Mouse (Mus musculus): ENCODE data around the gene Gm5662. TPM values are rescaled to one million over a fixed set of nuclear protein-coding genes. Genes with fewer than 3 reads are reported as not detected.
"Not testable (repeated sequence)": the region's sequence is repeated elsewhere in the genome, so short reads cannot be mapped to it uniquely, and the experiment has no call there.

Gene Gm5662
- polyA plus RNA-seq (2015; fragmentation: Nextera tagmentation; extraction: Ambion mirVana): not detected in 2 replicates

GRCm38 (mm10) chr12:88274400-88274799 is at the start of gene Gm5662:
Gene Gm5662, minus strand, starts transcription at chr12:88274500.
- H3K4me1 ChIP-seq (replicated peaks); H3K4me3 ChIP-seq; H3K36me3 ChIP-seq; ATAC-seq (replicated peaks; ENCODE audit: insufficient number of reproducible peaks, insufficient read depth, low FRiP score, low read depth); H3K27me3 ChIP-seq; H3K27ac ChIP-seq; H3K9ac ChIP-seq; H3K9me3 ChIP-seq (replicated peaks); H3K4me2 ChIP-seq: not testable (repeated sequence)
- WGBS: 71% methylated on average over 5 of the region's 5 CpGs

GRCm38 (mm10) chr12:88323926-88324325 is 49.6 kb upstream of the Gm5662 start, which contains the start of gene Gm5039:
Gene Gm5039, minus strand, starts transcription at chr12:88324026.
- not testable (repeated sequence) for ATAC-seq (replicated peaks; ENCODE audit: insufficient number of reproducible peaks, insufficient read depth, low FRiP score, low read depth); H3K4me3 ChIP-seq; H3K9ac ChIP-seq; H3K27me3 ChIP-seq; H3K27ac ChIP-seq; H3K4me1 ChIP-seq (replicated peaks); H3K36me3 ChIP-seq; H3K4me2 ChIP-seq; H3K9me3 ChIP-seq (replicated peaks)
- 85% methylated on average over 2 of the region's 2 CpGs for WGBS

- Histone ChIP-seq H3K4me2 (no peak overlapping the region), H3K4me1 (replicated peaks) (no peaks in the 10 kb centered on the region)
- WGBS: 54% methylated on average over 3 of the region's 3 CpGs
These were observed 40.3 kb upstream of the Gm5662 start for GRCm38 (mm10) chr12:88314556-88314955.

GRCm38 (mm10) chr12:88297171-88297570 is 22.9 kb upstream of the Gm5662 start:
- H3K9me3 ChIP-seq (replicated peaks); H3K4me3 ChIP-seq; H3K27ac ChIP-seq; ATAC-seq (replicated peaks; ENCODE audit: insufficient number of reproducible peaks, insufficient read depth, low FRiP score, low read depth); H3K4me1 ChIP-seq (replicated peaks); H3K4me2 ChIP-seq; H3K27me3 ChIP-seq; H3K9ac ChIP-seq; H3K36me3 ChIP-seq: not testable (repeated sequence)
- 57% methylated on average over 2 of the region's 2 CpGs for WGBS

More at GRCm38 (mm10) chr12:88314556-88314955, 40.3 kb upstream of the Gm5662 start:
- H3K9ac ChIP-seq: no peak overlapping the region
- H3K27ac ChIP-seq: no peak overlapping the region
- no peaks in the 10 kb centered on the region for H3K9me3 ChIP-seq (replicated peaks)
- H3K36me3 ChIP-seq: no peaks in the 10 kb centered on the region
- ATAC-seq (replicated peaks; ENCODE audit: insufficient number of reproducible peaks, insufficient read depth, low FRiP score, low read depth): no peak
- no peaks in the 10 kb centered on the region for H3K27me3 ChIP-seq
- no peak overlapping the region for H3K4me3 ChIP-seq

- not testable (repeated sequence) for H3K4me1 ChIP-seq (replicated peaks); H3K4me2 ChIP-seq; H3K27me3 ChIP-seq; H3K9me3 ChIP-seq (replicated peaks); H3K27ac ChIP-seq; ATAC-seq (replicated peaks; ENCODE audit: insufficient number of reproducible peaks, insufficient read depth, low FRiP score, low read depth); H3K36me3 ChIP-seq; H3K4me3 ChIP-seq; H3K9ac ChIP-seq
- WGBS: 66% methylated on average over 4 of the region's 4 CpGs
These were observed 18.8 kb upstream of the Gm5662 start for GRCm38 (mm10) chr12:88293082-88293481.

GRCm38 (mm10) chr12:88285224-88285623 is 10.9 kb upstream of the Gm5662 start:
- H3K4me2 ChIP-seq; H3K9me3 ChIP-seq (replicated peaks); H3K9ac ChIP-seq; H3K27ac ChIP-seq; H3K4me3 ChIP-seq; ATAC-seq (replicated peaks; ENCODE audit: insufficient number of reproducible peaks, insufficient read depth, low FRiP score, low read depth); H3K36me3 ChIP-seq; H3K4me1 ChIP-seq (replicated peaks); H3K27me3 ChIP-seq: not testable (repeated sequence)
- WGBS: 84% methylated on average over 5 of the region's 5 CpGs

- no peak for ATAC-seq (replicated peaks; ENCODE audit: insufficient number of reproducible peaks, insufficient read depth, low FRiP score, low read depth)
- Histone ChIP-seq H3K4me2 (no peak overlapping the region), H3K4me1 (replicated peaks) (no peaks in the 10 kb centered on the region), H3K9ac (no peak overlapping the region), H3K36me3 (no peaks in the 10 kb centered on the region), H3K9me3 (replicated peaks) (no peaks in the 10 kb centered on the region; the same call in 1 of the 2 replicates), H3K4me3 (no peak overlapping the region), H3K27me3 (no peaks in the 10 kb centered on the region), H3K27ac (no peak overlapping the region)
- WGBS: 50% methylated on average over 1 of the region's 1 CpGs
These were observed 17.1 kb downstream of the Gm5662 start for GRCm38 (mm10) chr12:88257241-88257640.

GRCm38 (mm10) chr12:88255917-88256316 is 18.4 kb downstream of the Gm5662 start:
- H3K27me3 ChIP-seq; H3K36me3 ChIP-seq; H3K4me1 ChIP-seq (replicated peaks); ATAC-seq (replicated peaks; ENCODE audit: insufficient number of reproducible peaks, insufficient read depth, low FRiP score, low read depth); H3K4me3 ChIP-seq; H3K4me2 ChIP-seq; H3K9me3 ChIP-seq (replicated peaks); H3K9ac ChIP-seq; H3K27ac ChIP-seq: not testable (repeated sequence)
- 60% methylated on average over 2 of the region's 2 CpGs for WGBS

- H3K4me2 ChIP-seq; H3K27me3 ChIP-seq; ATAC-seq (replicated peaks; ENCODE audit: insufficient number of reproducible peaks, insufficient read depth, low FRiP score, low read depth); H3K4me1 ChIP-seq (replicated peaks); H3K4me3 ChIP-seq; H3K9me3 ChIP-seq (replicated peaks); H3K9ac ChIP-seq; H3K36me3 ChIP-seq; H3K27ac ChIP-seq: not testable (repeated sequence)
- 72% methylated on average over 2 of the region's 2 CpGs for WGBS
These were observed 24.3 kb downstream of the Gm5662 start, which contains the start of gene Gm8332 for GRCm38 (mm10) chr12:88250000-88250399. Gene Gm8332, minus strand, starts transcription at chr12:88250100.

- H3K36me3 ChIP-seq; H3K9ac ChIP-seq; H3K4me1 ChIP-seq (replicated peaks); ATAC-seq (replicated peaks; ENCODE audit: insufficient number of reproducible peaks, insufficient read depth, low FRiP score, low read depth); H3K4me3 ChIP-seq; H3K9me3 ChIP-seq (replicated peaks); H3K4me2 ChIP-seq; H3K27me3 ChIP-seq; H3K27ac ChIP-seq: not testable (repeated sequence)
These were observed 28.5 kb downstream of the Gm5662 start for GRCm38 (mm10) chr12:88245786-88246185.

GRCm38 (mm10) chr12:88242940-88243339 is 31.4 kb downstream of the Gm5662 start:
- H3K27me3 ChIP-seq; H3K4me1 ChIP-seq (replicated peaks); H3K9me3 ChIP-seq (replicated peaks); ATAC-seq (replicated peaks; ENCODE audit: insufficient number of reproducible peaks, insufficient read depth, low FRiP score, low read depth); H3K36me3 ChIP-seq; H3K27ac ChIP-seq; H3K4me2 ChIP-seq; H3K4me3 ChIP-seq; H3K9ac ChIP-seq: not testable (repeated sequence)
- WGBS: 37% methylated on average over 1 of the region's 1 CpGs

Measured in heart, embryonic 15.5 days (tissue).